11 mouse cellular contexts compared by ENCODE assay signal in genomic region chr16:31883302-31883701, GRCm38 (mm10). TPM values are rescaled to one million over a fixed set of nuclear protein-coding genes. Genes with fewer than 3 reads are reported as not detected.
A peak's percentile ranks its signal among the peaks of the same experiment; 100 is the strongest.
DNase-seq lines count a peak whose midpoint lies in the region; ATAC-seq and TF ChIP-seq lines count a peak whose summit lies in the region.
"Had no signal": no experiment of that assay in that cellular context is flagged by ENCODE, and none has a peak within 500 bp of the region (broad histone marks: within the 10 kb centered on the region; RNA-seq: fewer than 3 reads in every experiment).

No protein-coding gene starts in this region.

- no peak overlapping the region for H3K9ac ChIP-seq in forebrain, embryonic 15.5 days (replicated peaks)
- H3K9ac ChIP-seq in intestine, postnatal 0 days (ENCODE audit: low read depth, low read length), result no peak overlapping the region

- intact Hi-C loops in left cerebral cortex, adult 2 months (cut with DNase I), result no loop called here

- peak overlapping the region; percentile 49 for H3K27ac ChIP-seq in forebrain, embryonic 10.5 days
- H3K27ac ChIP-seq in forebrain, embryonic 15.5 days (replicated peaks), result no peak overlapping the region
- H3K27ac ChIP-seq in left cerebral cortex, adult 2 months, result peak overlapping the region; percentile 76
- H3K27ac ChIP-seq in intestine, postnatal 0 days (ENCODE audit: low read depth, low read length), result no peak overlapping the region; the same call in 1 of the 2 replicates

- WGBS in forebrain, embryonic 10.5 days, result 80% methylated on average over 14 of the region's 14 CpGs
- WGBS in forebrain, embryonic 15.5 days, result 70% methylated on average over 14 of the region's 14 CpGs
- WGBS in intestine, postnatal 0 days, result 52% methylated on average over 14 of the region's 14 CpGs

- no peak for DNase-seq in forebrain, embryonic 10.5 days (ENCODE audit: extremely low spot score, low spot score)
- DNase-seq in left cerebral cortex, adult 2 months (ENCODE audit: extremely low spot score in 1 of 2, low spot score in 2 of 2), result peak in 1 of 2 experiments; percentile 39
- DNase-seq in left cerebral cortex, adult 11 months (ENCODE audit: low spot score), result no peak
- peak; percentile 43 for DNase-seq in MN1 (ENCODE audit: low spot score)
- no peak for DNase-seq in thymus, postnatal 25 days
- DNase-seq: gastrocnemius, postnatal 36 days had no signal

- no peak overlapping the region for H3K4me3 ChIP-seq in forebrain, embryonic 10.5 days
- H3K4me3 ChIP-seq in forebrain, embryonic 15.5 days, result no peak overlapping the region
- no peak overlapping the region for H3K4me3 ChIP-seq in left cerebral cortex, adult 2 months
- no peak overlapping the region for H3K4me3 ChIP-seq in intestine, postnatal 0 days (ENCODE audit: low read depth, low read length)

- no peaks in the 10 kb centered on the region for H3K36me3 ChIP-seq in forebrain, embryonic 10.5 days (replicated peaks)
- no peaks in the 10 kb centered on the region for H3K36me3 ChIP-seq in forebrain, embryonic 15.5 days
- H3K36me3 ChIP-seq in intestine, postnatal 0 days (ENCODE audit: control insufficient read depth, insufficient read depth), result no peaks in the 10 kb centered on the region; the same call in 1 of the 2 replicates

- no peak for ATAC-seq in forebrain, embryonic 15.5 days (replicated peaks)
- ATAC-seq in intestine, postnatal 0 days, result no peak
- ATAC-seq in inflammation-experienced regulatory T-cells, adult 6 months, result no peak

- no peak for TF ChIP-seq CTCF in left cerebral cortex, adult 2 months (IDR thresholded peaks at IDR 0.05)
- no peak for TF ChIP-seq CTCF in intestine, postnatal 0 days (IDR thresholded peaks at IDR 0.05; ENCODE audit: low read depth)

- H3K9me3 ChIP-seq in forebrain, embryonic 10.5 days, result no peaks in the 10 kb centered on the region
- no peaks in the 10 kb centered on the region for H3K9me3 ChIP-seq in forebrain, embryonic 15.5 days
- H3K9me3 ChIP-seq in intestine, postnatal 0 days (ENCODE audit: control insufficient read depth), result no peaks in the 10 kb centered on the region

- H3K27me3 ChIP-seq in forebrain, embryonic 10.5 days (ENCODE audit: poor library complexity, severe bottlenecking), result peaks cover 56% of the 10 kb centered on the region
- no peaks in the 10 kb centered on the region for H3K27me3 ChIP-seq in forebrain, embryonic 15.5 days
- H3K27me3 ChIP-seq in intestine, postnatal 0 days (replicated peaks; ENCODE audit: control insufficient read depth, insufficient read depth, low read length), result no peaks in the 10 kb centered on the region

- H3K4me1 ChIP-seq in forebrain, embryonic 10.5 days, result peaks cover 46% of the 10 kb centered on the region
- peaks cover 3% of the 10 kb centered on the region; the same call in 1 of the 2 replicates for H3K4me1 ChIP-seq in forebrain, embryonic 15.5 days
- H3K4me1 ChIP-seq in intestine, postnatal 0 days (replicated peaks; ENCODE audit: control insufficient read depth, insufficient read depth, low read length), result no peaks in the 10 kb centered on the region; the same call in 1 of the 2 replicates

- no peak overlapping the region for H3K4me2 ChIP-seq in forebrain, embryonic 15.5 days (replicated peaks)
- H3K4me2 ChIP-seq in intestine, postnatal 0 days (replicated peaks; ENCODE audit: low read depth), result peak overlapping the region; percentile 30; the same call in 1 of the 2 replicates

RNA-seq across cellular contexts. Expression of gene Meltf, which starts 4.7 kb away (rescaled TPM):
- 0.17 TPM in 1 of 2 replicates, not detected in the other for polyA plus RNA-seq in forebrain, embryonic 10.5 days (2016; fragmentation: Nextera tagmentation; extraction: Ambion mirVana)
- 0.09 and 0.13 TPM in 2 replicates for polyA plus RNA-seq in forebrain, embryonic 15.5 days (2015; fragmentation: Nextera tagmentation; extraction: Ambion mirVana)
- under 1 TPM; 0.51 to 0.54 TPM for total RNA-seq in left cerebral cortex, adult 2 months (2021)
- polyA plus RNA-seq in intestine, postnatal 0 days (2015; fragmentation: Nextera tagmentation; extraction: Ambion mirVana), result 568 and 663 TPM in 2 replicates
- not detected for polyA plus RNA-seq in inflammation-experienced regulatory T-cells, adult 6 months (2017; shearing (Covaris generic))
- total RNA-seq: gastrocnemius, postnatal 36 days; liver, adult 2 months had no signal
- polyA plus RNA-seq: C2C12; liver, adult 2 months had no signal

RNA-seq across cellular contexts. Expression of gene Pigz, which starts 50.3 kb away (rescaled TPM):
- 1.0 and 1.4 TPM in 2 replicates for polyA plus RNA-seq in forebrain, embryonic 10.5 days (2016; fragmentation: Nextera tagmentation; extraction: Ambion mirVana)
- polyA plus RNA-seq in forebrain, embryonic 15.5 days (2015; fragmentation: Nextera tagmentation; extraction: Ambion mirVana), result 2.1 and 2.9 TPM in 2 replicates
- 10 to 100 TPM; 20.7 to 20.9 TPM for total RNA-seq in left cerebral cortex, adult 2 months (2021)
- 0.39 and 0.54 TPM in 2 replicates for polyA plus RNA-seq in intestine, postnatal 0 days (2015; fragmentation: Nextera tagmentation; extraction: Ambion mirVana)
- under 1 TPM in 1 of 3 experiments, not detected in 2; 0.36 TPM for polyA plus RNA-seq in inflammation-experienced regulatory T-cells, adult 6 months (2017; shearing (Covaris generic))

Comparison
In these comparisons a context has a peak if more than half of its experiments do, and no peak if none do; other contexts are left out.
1. H3K27ac ChIP-seq: peak in forebrain, embryonic 10.5 days (single experiment) and left cerebral cortex, adult 2 months (single experiment); none in forebrain, embryonic 15.5 days (single experiment) and intestine, postnatal 0 days (single experiment).
2. RNA of gene Meltf, which starts 4.7 kb away (polyA plus RNA-seq): 568 to 663 TPM in intestine, postnatal 0 days; 0.09 to 0.13 TPM in forebrain, embryonic 15.5 days, 0.17 TPM in forebrain, embryonic 10.5 days and not detected in inflammation-experienced regulatory T-cells, adult 6 months; every median in the first group is over 100 times any median in the second.